Mouse (Mus musculus) central nervous system, embryonic 11.5 days (tissue): ENCODE results near the gene Srek1. TPM values are rescaled to one million over a fixed set of nuclear protein-coding genes. Genes with fewer than 3 reads are reported as not detected.

Source experiments
- polyA plus RNA-seq: library from polyadenylated mRNA; depleted of rRNA; stranded (reverse); fragments of >200 nt; gene quantifications from 2 replicates; pipeline ENCODE4 v1.2.3, GENCODE M21; 2012; rRNA removed

Gene Srek1
- 103 and 156 TPM in 2 replicates for polyA plus RNA-seq

GRCm38 (mm10) chr13:103774119-103774757 lies at the start of gene Srek1:
Gene Srek1, minus strand, starts transcription at chr13:103774608.

Other genes with a start within 250 kb of the Srek1 start
- 39.2 and 45.9 TPM in 2 replicates for gene Erbin, start 145.9 kb upstream of the Srek1 start, polyA plus RNA-seq